Mouse (Mus musculus) frontal cortex, postnatal 36 days (tissue): ENCODE measurements around the gene Aip.
"Not testable (repeated sequence)": the region's sequence is repeated elsewhere in the genome, so short reads cannot be mapped to it uniquely, and the experiment has no call there.

Experiments
- DNase-seq, 2 experiments: peaks; one replicate each; pipeline ENCODE4 v3.0.0; 2022; ENCODE audit warnings: low spot score in 2 of 2

Gene Aip

DNA sequence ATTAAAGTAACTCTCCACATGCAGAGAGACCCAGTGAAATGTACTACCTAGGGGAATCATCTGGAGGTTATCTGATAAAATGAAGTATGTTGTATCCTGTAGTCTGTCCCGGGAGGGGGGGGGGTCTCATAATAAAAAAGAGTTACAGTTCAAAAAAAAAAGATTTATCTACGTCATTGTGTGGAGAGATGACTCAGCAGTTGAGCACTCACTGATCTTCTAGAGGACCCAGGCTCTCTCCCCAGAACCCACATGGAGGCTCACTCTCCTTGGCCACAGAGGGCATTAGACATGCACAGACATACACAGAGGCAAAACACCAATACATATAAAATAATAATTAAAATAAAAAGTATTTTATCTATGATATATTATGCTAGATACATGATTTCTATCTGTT lies 34.3 kb downstream of the Aip start:
- no peak for DNase-seq

- no peak for DNase-seq
Observed at GRCm38 (mm10) chr19:4090446-4090845, 35.2 kb downstream of the Aip start.

DNA sequence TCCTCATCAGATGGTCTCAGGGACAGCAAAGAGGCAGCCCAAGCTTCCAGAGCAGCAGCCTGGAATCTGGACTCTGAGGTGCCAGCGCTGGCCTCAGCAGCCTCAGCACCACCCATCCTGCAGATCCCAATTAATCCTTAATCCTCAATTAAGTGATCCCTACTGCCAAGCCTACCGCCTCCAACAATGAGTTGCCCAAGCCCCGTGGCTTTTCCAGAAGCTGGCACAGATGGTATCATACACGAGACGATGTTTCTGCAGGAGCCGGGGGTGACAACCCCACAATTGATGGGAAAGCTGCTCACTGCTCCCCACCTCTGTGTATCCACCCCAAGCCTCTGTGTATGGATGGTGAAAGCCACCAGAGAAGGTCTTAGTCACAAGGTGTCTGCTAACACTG lies 36.5 kb downstream of the Aip start:
- no peak for DNase-seq

GRCm38 (mm10) chr19:4088146-4088545 lies 37.5 kb downstream of the Aip start:
- DNase-seq, result no peak

DNA sequence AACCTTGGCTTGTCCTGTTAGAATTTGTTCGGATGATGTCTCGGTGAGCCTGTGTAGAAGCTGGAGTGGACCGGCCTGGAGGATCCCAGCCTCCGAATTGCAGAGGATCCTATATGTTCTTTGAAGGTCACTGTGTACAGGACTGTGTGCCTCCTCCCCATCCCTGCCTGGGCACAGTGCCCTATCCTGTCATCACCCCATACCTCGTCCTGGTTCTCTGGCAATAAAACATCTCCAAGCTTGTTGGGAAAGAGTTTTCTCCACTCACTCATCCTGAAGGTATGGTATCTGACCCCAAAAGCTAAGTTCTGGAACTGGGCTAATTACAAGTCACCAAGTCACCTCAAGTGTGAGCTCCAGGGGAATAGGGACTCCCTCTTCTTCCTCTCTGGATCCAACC lies 38.6 kb downstream of the Aip start:
- DNase-seq, result no peak

GRCm38 (mm10) chr19:4086156-4086555 lies 39.5 kb downstream of the Aip start:
- no peak for DNase-seq

DNA sequence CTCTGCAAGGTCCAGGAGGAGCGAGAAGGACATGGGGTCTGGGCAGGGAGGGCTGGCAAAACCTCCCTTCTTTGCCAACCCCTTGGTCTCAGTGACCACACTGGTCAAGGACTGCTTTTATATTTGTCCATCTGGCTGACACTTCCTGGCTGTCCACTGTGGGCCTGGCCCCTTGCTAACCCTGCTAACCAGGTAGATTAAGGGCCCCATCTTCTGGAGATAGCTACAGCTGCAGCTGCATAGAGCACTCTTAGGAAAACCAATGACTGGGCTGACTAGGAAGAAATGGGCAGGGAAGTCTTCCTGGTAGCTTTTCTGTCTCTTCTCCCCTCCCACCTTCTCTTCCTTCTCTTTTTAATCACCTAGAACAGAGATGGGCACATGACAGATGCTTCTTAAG lies 40.7 kb downstream of the Aip start:
- no peak for DNase-seq

DNA sequence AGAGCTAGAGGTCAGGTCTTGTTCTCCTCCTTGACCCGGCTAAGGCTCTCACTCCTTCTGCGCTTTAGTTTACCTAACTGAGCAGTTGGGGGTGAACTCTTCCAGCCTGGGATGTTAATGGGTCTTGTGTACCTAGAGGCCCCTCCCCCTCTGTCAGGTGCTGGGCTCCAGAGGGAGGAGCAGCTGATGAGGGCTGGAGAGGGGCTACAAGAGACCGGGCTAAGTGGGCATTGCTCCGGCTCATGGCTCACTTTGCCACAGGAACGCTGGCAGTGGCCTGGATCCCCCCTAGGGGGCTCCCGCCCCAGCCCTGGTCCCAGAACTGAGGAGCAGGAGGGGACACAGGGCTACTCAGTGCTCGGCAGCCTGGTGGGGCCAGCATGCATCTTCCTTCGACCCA lies 41.8 kb downstream of the Aip start:
- no peak for DNase-seq

GRCm38 (mm10) chr19:4083316-4083715 lies 42.3 kb downstream of the Aip start:
- DNase-seq, result no peak

DNA sequence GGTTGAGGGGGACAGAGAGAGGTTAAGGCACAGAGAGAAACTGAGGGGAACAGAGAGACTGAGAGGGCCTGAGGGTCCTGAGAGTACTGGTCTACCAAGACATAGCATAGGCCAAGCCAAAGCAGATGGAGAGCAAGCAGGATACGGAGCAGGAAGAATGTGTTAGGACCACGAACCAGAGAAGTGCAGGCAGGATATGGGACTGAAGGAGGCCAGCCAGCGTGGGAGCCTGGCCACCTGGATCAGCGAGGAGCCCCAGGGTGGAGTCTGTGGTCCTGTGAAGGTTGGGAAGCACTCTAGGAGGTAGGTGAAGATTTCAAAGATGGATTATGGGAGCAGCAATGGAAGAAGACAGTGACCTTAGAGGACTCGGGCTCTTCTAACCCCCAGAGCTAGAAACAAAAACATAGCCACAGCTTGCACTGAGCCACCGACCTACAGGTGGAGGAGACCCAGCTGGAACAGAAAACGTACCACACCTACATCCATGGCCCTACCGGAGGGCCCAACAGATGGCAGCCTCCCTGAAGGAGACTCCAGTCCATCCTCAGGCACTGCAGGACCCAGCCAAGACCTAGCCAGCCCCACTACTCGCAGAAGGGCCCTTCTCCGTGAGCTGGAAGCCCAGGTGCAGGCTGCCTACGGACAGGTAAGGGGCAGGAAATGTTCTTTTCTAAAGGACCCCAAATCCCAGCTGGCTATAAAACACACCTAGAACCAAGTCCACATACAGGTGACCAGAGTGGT lies 43.3 kb downstream of the Aip start:
- DNase-seq, result no peak

- DNase-seq, result no peak
Observed at GRCm38 (mm10) chr19:4081394-4081793, 44.3 kb downstream of the Aip start, which contains the start of gene Cabp2. Cabp2 (plus strand) TSS chr19:4081578.

DNA sequence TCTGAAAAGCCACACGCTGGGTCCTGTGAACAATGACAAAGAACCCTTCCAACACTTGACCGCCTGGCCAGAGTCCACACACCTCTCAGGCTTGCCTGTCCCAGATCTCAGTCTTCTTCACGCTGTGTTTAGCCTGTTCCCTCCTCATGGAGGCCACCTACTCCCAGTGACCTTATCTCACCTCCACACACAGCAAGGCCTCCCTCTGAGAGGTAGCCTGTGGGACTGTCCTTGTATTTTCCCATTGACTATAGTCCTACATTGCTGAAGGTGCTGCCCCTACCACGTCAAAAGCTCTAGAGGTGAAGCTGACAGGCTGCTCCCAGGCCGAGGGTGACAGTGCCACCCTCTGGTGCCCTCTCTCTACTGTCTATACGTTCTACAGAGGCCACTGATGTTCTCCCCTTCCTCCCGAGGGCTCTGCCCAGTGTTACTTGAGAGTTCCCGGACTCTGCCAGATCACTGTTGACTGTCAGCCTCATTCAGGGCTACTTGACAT lies 45.1 kb downstream of the Aip start:
- DNase-seq, result no peak

DNA sequence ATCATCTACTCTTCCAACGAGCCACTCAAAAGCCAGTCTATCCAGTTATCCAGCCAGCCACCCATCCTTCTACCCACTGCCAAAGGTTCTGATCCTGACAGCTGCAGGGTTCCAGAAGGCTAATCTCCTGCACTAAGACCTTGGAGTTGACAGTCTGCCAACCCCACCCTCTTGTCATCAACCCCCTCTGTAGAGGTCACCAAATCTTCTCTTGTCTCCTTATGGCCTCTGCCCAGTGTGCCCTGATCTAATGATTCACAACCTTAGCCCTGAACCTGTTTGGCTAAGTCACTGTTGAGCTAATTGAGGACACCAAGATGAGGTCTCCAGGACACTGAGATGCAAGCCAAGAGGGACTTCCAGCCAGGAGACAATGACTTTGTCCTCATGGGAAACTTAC lies 46.1 kb downstream of the Aip start:
- no peak for DNase-seq

- DNase-seq, result no peak
Observed at GRCm38 (mm10) chr19:4075531-4075930, 50.1 kb downstream of the Aip start.

DNA sequence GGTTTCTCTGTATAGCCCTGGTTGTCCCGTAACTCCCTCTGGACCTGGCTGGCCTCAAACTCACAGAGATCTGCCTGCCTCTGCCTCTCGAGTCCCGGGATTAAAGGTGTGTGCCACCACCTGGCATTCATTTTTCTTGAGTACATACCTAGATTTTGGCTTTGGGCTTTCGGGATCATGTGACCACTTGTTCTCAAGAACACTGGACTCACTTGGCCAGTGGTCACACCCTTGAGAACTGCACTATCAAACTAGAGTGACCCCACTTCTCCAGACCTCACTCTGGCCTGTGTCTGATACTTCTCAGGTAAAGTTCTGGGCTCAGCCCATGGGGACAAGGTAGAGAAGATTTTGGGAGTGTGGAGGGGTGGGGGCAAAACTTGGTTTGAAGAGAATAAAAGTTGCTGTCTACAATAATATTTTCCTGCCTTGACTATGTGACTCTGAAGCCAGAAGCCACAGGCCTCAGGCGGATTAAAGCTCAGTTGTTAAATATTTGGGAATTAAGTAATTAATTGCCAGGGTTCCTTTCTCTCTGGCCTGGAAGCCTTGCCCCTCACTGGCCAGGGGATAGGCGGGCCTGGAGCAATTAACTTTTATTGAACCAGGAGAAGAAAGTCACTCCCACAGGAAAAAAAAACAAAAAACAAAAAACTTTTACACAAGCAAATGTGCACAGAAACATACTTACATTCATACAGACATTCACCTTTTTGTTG lies 52.8 kb downstream of the Aip start:
- DNase-seq, result no peak

DNA sequence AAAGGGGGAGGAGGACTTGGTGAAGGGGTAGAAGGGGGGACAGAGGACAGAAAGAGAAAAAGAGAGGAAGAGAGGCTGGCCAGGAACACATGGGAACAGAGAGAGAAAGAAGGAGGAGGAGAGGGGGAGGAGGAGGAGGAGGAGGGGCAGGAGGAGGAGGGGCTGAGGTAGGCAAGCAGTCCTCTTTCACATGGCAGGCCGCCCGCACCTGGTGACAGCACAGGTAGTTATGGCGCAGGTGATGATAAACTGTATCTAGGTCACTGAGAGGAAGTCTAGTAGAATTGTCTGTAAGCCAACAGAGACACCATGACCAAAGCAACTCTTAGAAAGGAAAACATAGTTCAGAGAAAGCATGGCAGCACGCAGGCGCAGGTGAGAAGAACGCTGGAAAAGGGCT lies 54.3 kb downstream of the Aip start:
- no peak for DNase-seq

- DNase-seq, result no peak
Observed at GRCm38 (mm10) chr19:4070756-4071155, 54.9 kb downstream of the Aip start.

- DNase-seq, result no peak
Observed at GRCm38 (mm10) chr19:4070311-4070710, 55.3 kb downstream of the Aip start.

DNA sequence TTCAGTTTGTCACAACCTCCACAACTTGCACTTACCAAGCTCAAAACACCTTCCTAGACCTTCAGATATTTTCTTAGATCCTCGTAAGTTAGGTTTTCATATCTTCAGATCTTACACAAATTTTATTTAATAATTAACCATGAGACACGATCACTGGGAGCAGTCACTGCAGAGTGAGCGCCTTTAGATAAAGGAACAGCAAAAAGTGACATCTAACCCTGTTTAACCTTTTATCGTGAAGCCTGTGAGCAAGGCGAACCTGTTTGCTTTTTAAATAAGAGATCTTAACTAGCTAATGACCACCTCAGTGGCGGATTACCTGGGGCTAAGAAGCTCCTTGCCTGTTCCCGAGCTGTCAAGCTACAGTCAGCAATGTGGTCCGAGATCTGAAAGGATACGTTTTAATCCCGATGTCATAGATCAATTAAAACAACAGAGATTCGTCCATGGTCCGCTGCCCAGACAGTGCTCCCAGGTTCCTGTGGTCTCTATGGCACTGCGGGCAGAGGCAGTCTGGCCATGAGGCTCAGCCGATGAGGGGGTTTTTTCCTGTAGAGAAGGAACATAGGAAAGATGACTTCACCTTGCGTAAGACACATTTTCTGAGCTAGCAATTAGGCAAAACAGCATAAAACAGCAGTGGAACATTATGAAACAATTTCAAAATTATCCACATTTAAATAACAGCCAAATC lies 56.8 kb downstream of the Aip start:
- DNase-seq, result no peak

- not testable (repeated sequence) for DNase-seq
Observed at GRCm38 (mm10) chr19:4068242-4068641, 57.4 kb downstream of the Aip start.

DNA sequence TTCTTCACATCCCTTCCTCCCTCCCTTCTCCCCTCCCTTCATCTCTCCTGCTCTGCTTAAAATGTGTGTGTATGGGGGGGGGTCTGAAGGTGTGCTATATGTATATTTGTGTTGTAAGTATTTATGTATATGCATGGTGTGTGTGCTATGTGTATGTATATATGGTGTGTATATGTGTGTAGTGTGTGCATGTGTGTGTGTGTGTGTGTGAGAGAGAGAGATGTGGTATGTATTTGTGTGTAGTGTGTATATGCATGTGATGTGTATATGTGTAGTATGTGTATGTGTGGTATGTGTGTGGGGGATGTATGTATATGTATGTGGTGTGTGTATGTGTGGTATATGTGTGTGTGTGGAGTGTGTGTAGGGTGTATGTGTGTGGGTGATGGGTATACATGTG lies 58.8 kb downstream of the Aip start:
- no peak for DNase-seq

GRCm38 (mm10) chr19:4066280-4066679 lies 59.4 kb downstream of the Aip start:
- DNase-seq, result no peak

DNA sequence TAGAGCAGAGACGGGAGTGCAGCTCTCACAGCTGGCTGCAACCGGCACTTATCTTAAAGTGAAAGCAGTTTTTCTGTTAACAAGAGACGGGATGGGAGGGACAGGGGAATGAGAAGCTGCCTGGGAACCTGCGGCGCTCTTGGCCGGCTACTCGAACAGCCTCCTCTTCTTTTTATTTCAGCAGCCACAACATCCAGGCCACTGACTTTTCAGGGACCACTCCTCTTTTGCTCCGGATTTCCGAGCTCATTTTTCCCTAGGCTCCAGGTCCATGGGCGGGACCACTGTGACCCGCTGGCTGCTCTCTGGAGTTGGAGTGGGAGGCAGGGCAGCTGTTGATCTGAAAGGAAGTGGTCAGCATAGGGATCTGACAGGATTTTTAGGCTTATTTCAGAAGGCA lies 61.2 kb downstream of the Aip start:
- DNase-seq, result not testable (repeated sequence)
